Mouse (Mus musculus) embryonic facial prominence, embryonic 12.5 days (tissue): ENCODE measurements around the gene Nsun7. TPM values are rescaled to one million over a fixed set of nuclear protein-coding genes. Genes with fewer than 3 reads are reported as not detected.

ENCODE experiments used
- ATAC-seq: fragments of 200-750 bp; cut with Nextera tagmentation; 2 replicates; pipeline ENCODE4 v1.8.0; 2017; ENCODE audit not compliant: insufficient number of reproducible peaks, insufficient read depth, low FRiP score, low TSS enrichment
- H3K27ac ChIP-seq: fragments of 300-500 bp; sonication (generic); 2 replicates; pipeline ENCODE4 v1.5.1; 2016; ENCODE audit warnings: mild to moderate bottlenecking
- H3K27me3 ChIP-seq: fragments of 300-500 bp; sonication (generic); 2 replicates; pipeline ENCODE4 v1.6.1; 2016; ENCODE audit warnings: mild to moderate bottlenecking, moderate library complexity
- H3K36me3 ChIP-seq: fragments of 300-500 bp; sonication (generic); 2 replicates; pipeline ENCODE4 v1.6.1; 2016; ENCODE audit warnings: mild to moderate bottlenecking
- H3K4me1 ChIP-seq: fragments of 300-500 bp; sonication (generic); 2 replicates; pipeline ENCODE4 v1.6.1; 2016
- H3K4me2 ChIP-seq: fragments of 300-500 bp; sonication (generic); replicated peaks from 2 replicates; pipeline ENCODE4 v1.6.1; 2016; ENCODE audit warnings: mild to moderate bottlenecking, moderate library complexity
- H3K4me3 ChIP-seq: fragments of 300-500 bp; sonication (generic); 2 replicates; pipeline ENCODE4 v1.5.1; 2016; ENCODE audit warnings: mild to moderate bottlenecking
- H3K9ac ChIP-seq: fragments of 300-500 bp; sonication (generic); 2 replicates; pipeline ENCODE4 v1.6.1; 2016; ENCODE audit warnings: mild to moderate bottlenecking, moderate library complexity
- H3K9me3 ChIP-seq: fragments of 300-500 bp; sonication (generic); 2 replicates; pipeline ENCODE4 v1.6.1; 2016; ENCODE audit warnings: mild to moderate bottlenecking, moderate library complexity
- WGBS: fragments of 180-500 bp; shearing (Covaris S2); methylation state at CpG from one replicate; pipeline ENCODE4 v1.1.7; 2016; 5-methylcytosine and 5-hydroxymethylcytosine counted together
- polyA plus RNA-seq: library from polyadenylated mRNA; unstranded; fragments of >200 nt; fragmentation: Nextera tagmentation; extraction: Ambion mirVana; gene quantifications from 2 replicates; pipeline ENCODE4 v1.2.1, GENCODE M21; 2016

Gene Nsun7
- polyA plus RNA-seq, 1 experiment from 2014 or later: 1.6 TPM

GRCm38 (mm10) chr5:66315791-66316190 lies 56.1 kb downstream of the Nsun7 start:
- Histone ChIP-seq H3K4me2 (no peak overlapping the region), H3K36me3 (peaks cover 4% of the 10 kb centered on the region; the same call in 1 of the 2 replicates), H3K27ac (no peak overlapping the region), H3K9ac (no peak overlapping the region), H3K4me3 (no peak overlapping the region), H3K27me3 (no peaks in the 10 kb centered on the region), H3K9me3 (no peaks in the 10 kb centered on the region), H3K4me1 (peaks cover 4% of the 10 kb centered on the region; the same call in 1 of the 2 replicates)
- WGBS: 80% methylated on average over 5 of the region's 5 CpGs
- no peak for ATAC-seq

DNA sequence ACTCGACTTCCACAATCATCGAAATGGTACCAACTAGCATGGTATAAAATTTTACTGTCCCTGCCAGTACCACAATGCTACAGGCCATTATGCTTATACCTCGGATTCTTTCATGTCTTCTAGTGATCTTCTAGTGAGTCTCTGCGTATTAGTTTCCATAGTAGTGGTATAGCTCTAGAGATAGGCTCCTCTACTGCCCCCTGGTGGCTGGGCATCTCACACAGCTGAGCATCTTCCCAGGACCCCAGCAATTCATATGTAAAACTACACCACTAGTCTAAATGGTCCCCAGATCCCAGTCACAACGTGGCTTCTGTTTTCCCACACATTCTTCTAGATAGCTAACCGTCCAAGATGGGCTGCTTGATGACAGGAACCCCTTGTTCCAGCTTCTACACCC lies 59.6 kb downstream of the Nsun7 start:
- Histone ChIP-seq H3K27me3 (no peaks in the 10 kb centered on the region), H3K4me2 (0 out of 2 replicates have a peak overlapping the region, but pooled peaks have one; percentile 15), H3K4me3 (no peak overlapping the region), H3K9ac (no peak overlapping the region), H3K4me1 (peaks cover 7% of the 10 kb centered on the region; the same call in 1 of the 2 replicates), H3K27ac (no peak overlapping the region), H3K9me3 (no peaks in the 10 kb centered on the region), H3K36me3 (no peaks in the 10 kb centered on the region)
- WGBS: 64% methylated on average over 6 of the region's 6 CpGs
- no peak for ATAC-seq

- no peak overlapping the region for H3K4me3 ChIP-seq
- H3K9ac ChIP-seq: no peak overlapping the region
- H3K9me3 ChIP-seq: no peaks in the 10 kb centered on the region
- H3K4me1 ChIP-seq: peaks cover 7% of the 10 kb centered on the region; the same call in 1 of the 2 replicates
- H3K36me3 ChIP-seq: no peaks in the 10 kb centered on the region
- 0 out of 2 replicates have a peak overlapping the region, but pooled peaks have one; percentile 15 for H3K4me2 ChIP-seq
- H3K27ac ChIP-seq: 0 out of 2 replicates have a peak overlapping the region, but pooled peaks have one; percentile 36
- no peak for ATAC-seq
- 36% methylated on average over 14 of the region's 14 CpGs for WGBS
- no peaks in the 10 kb centered on the region for H3K27me3 ChIP-seq
These were observed 60.2 kb downstream of the Nsun7 start for GRCm38 (mm10) chr5:66319827-66320404.

GRCm38 (mm10) chr5:66323131-66323530 lies 63.4 kb downstream of the Nsun7 start:
- no peak for ATAC-seq
- WGBS: 90% methylated on average over 4 of the region's 4 CpGs
- H3K9me3 ChIP-seq: no peaks in the 10 kb centered on the region

DNA sequence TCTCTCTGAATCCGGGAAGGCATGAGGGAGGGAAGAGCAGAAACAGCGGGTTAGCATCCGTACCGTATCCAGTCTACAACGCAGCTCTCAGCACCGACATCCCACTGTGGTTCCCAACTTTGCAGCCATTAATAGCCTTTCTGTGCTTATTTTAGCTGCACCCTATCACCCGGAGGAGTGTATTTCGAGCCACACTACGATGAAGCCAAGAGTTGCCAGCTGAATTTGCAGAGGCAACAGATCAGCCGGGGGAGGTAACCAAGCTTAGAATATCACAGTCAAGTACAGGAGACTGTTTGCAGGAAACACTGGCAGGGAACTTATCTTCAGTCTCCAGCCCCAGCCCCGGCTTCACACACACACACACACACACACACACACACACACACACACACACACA lies 63.9 kb downstream of the Nsun7 start:
- Histone ChIP-seq H3K27ac (no peak overlapping the region), H3K4me2 (no peak overlapping the region), H3K9ac (no peak overlapping the region), H3K9me3 (no peaks in the 10 kb centered on the region), H3K36me3 (no peaks in the 10 kb centered on the region), H3K4me1 (peaks cover 7% of the 10 kb centered on the region; the same call in 1 of the 2 replicates), H3K27me3 (no peaks in the 10 kb centered on the region), H3K4me3 (no peak overlapping the region)
- ATAC-seq: no peak
- 83% methylated on average over 10 of the region's 11 CpGs for WGBS

More at GRCm38 (mm10) chr5:66323131-66323530, 63.4 kb downstream of the Nsun7 start:
- Histone ChIP-seq H3K36me3 (no peaks in the 10 kb centered on the region), H3K27ac (no peak overlapping the region), H3K9ac (no peak overlapping the region), H3K4me3 (no peak overlapping the region), H3K4me1 (peaks cover 7% of the 10 kb centered on the region; the same call in 1 of the 2 replicates), H3K4me2 (no peak overlapping the region), H3K27me3 (no peaks in the 10 kb centered on the region)

DNA sequence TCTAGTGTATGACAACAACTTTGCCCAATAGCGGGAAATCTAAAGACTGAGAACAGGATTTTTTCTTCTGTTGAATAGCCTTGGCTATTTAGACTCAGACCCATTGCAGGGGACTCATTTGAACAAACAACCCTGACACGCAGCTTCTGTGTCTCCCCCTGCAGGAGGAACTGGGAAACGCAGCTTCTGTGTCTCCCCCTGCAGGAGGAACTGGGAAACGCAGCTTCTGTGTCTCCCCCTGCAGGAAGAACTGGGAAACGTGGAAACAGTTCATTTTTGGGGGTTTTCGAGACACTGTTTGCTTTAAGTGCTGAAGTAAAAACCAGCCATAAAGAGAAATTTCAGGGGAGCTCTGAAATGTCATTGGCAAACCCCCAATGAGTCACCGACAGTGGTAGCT lies 66.7 kb downstream of the Nsun7 start:
- WGBS: 81% methylated on average over 7 of the region's 7 CpGs

GRCm38 (mm10) chr5:66327949-66328726 lies 68.4 kb downstream of the Nsun7 start:
- Histone ChIP-seq H3K27me3 (no peaks in the 10 kb centered on the region), H3K4me2 (no peak overlapping the region), H3K9ac (no peak overlapping the region), H3K9me3 (no peaks in the 10 kb centered on the region), H3K4me3 (no peak overlapping the region), H3K36me3 (no peaks in the 10 kb centered on the region), H3K27ac (no peak overlapping the region), H3K4me1 (no peaks in the 10 kb centered on the region)
- no peak for ATAC-seq
- 46% methylated on average over 19 of the region's 19 CpGs for WGBS

More for the DNA sequence above, 66.7 kb downstream of the Nsun7 start:
- no peak overlapping the region for H3K4me3 ChIP-seq
- no peaks in the 10 kb centered on the region for H3K9me3 ChIP-seq
- no peaks in the 10 kb centered on the region for H3K27me3 ChIP-seq
- H3K4me1 ChIP-seq: 0 out of 2 replicates have a peak, but pooled peaks cover 3% of the 10 kb centered on the region
- no peak overlapping the region for H3K27ac ChIP-seq
- no peaks in the 10 kb centered on the region for H3K36me3 ChIP-seq
- no peak overlapping the region for H3K9ac ChIP-seq
- ATAC-seq: no peak
- H3K4me2 ChIP-seq: no peak overlapping the region

GRCm38 (mm10) chr5:66328766-66329165 lies 69.1 kb downstream of the Nsun7 start:
- no peak overlapping the region for H3K27ac ChIP-seq
- H3K4me3 ChIP-seq: no peak overlapping the region
- H3K36me3 ChIP-seq: no peaks in the 10 kb centered on the region
- H3K9ac ChIP-seq: no peak overlapping the region
- no peak for ATAC-seq
- H3K4me2 ChIP-seq: no peak overlapping the region
- no peaks in the 10 kb centered on the region for H3K4me1 ChIP-seq
- WGBS: 80% methylated on average over 7 of the region's 7 CpGs
- H3K27me3 ChIP-seq: no peaks in the 10 kb centered on the region
- no peaks in the 10 kb centered on the region for H3K9me3 ChIP-seq

DNA sequence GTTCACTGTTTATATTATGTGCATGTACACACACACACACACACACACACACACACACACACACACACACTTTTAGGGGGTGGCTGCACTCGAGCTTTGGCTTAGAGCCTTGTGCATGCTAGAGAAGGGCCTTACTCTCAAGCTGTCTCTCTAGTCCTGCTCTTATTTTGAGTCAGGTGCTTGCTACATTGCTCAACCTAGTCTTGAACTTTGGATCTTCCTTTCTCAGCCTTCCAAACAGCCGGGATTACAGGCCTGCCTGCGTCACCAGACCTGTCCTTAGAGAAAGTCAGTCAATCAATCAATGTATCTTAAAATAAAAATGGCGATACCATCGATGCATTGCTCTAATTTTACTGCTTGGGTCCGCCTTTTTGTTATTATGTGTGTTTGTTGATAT lies 71.1 kb downstream of the Nsun7 start:
- H3K36me3 ChIP-seq: no peaks in the 10 kb centered on the region
- H3K4me3 ChIP-seq: no peak overlapping the region
- H3K9ac ChIP-seq: no peak overlapping the region
- 86% methylated on average over 6 of the region's 6 CpGs for WGBS
- H3K4me1 ChIP-seq: no peaks in the 10 kb centered on the region
- ATAC-seq: no peak
- no peaks in the 10 kb centered on the region for H3K27me3 ChIP-seq
- H3K4me2 ChIP-seq: no peak overlapping the region
- H3K9me3 ChIP-seq: no peaks in the 10 kb centered on the region
- no peak overlapping the region for H3K27ac ChIP-seq

DNA sequence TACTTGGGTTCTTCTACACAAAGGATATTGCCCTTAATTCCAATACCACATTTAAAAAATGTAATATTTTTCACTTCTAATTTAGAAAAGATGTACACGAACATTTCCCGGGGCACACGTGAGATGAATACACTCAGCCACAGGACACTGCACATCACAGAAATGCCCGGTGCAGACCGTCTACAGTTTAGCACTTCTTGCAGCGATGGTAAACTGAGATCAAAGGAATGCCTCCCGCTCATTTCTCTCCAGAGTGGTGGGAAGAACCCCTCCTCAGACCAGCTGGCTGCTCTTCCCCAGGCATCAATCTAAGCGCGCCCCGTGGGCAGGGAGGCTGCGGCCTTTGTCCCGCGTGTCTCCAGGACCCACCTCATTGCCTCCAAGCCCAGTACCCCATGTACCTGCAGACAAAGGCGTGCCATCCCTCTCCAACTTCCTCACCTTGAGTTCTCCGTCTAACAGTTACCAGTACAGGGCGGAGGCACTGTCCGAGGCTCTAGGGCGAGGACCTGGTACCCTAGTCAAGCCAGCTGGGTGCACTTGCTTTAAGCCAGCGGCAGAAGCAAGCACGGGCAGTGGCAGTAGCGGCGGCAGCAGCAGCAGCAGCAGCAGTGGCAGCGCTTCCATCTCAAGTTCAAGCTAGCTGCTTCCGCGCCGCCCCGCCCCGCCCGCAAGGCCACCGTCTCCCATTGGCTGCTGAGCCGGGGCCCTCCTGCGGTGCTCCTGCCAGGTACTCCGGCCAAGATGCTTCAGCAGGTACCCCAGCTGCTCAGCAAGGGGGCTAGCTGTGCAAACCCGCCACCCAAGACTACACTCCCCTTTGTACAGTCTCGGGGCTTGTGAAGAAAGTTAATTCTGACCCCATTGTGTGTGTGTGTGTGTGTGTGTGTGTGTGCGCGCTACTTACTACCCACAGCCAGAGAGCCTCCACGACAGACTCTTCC lies 77.6 kb downstream of the Nsun7 start:
- H3K27ac ChIP-seq: no peak overlapping the region
- no peaks in the 10 kb centered on the region for H3K36me3 ChIP-seq
- H3K9ac ChIP-seq: peak overlapping the region; percentile 37
- 5% methylated on average over 38 of the region's 38 CpGs for WGBS
- peak overlapping the region; percentile 94 for H3K4me2 ChIP-seq
- 0 out of 2 replicates have a peak, but pooled peaks cover 4% of the 10 kb centered on the region for H3K27me3 ChIP-seq
- ATAC-seq: peak; percentile 57; the same call in 1 of the 2 replicates
- H3K4me1 ChIP-seq: peaks cover 12% of the 10 kb centered on the region
- H3K9me3 ChIP-seq: no peaks in the 10 kb centered on the region
- peak overlapping the region; percentile 44 for H3K4me3 ChIP-seq

- Histone ChIP-seq H3K9ac (peak overlapping the region; percentile 37), H3K27me3 (0 out of 2 replicates have a peak, but pooled peaks cover 4% of the 10 kb centered on the region), H3K4me1 (peaks cover 12% of the 10 kb centered on the region), H3K4me2 (peak overlapping the region; percentile 94), H3K27ac (no peak overlapping the region), H3K36me3 (no peaks in the 10 kb centered on the region), H3K4me3 (peak overlapping the region; percentile 44), H3K9me3 (no peaks in the 10 kb centered on the region)
- ATAC-seq: peak; percentile 14; the same call in 1 of the 2 replicates
- 37% methylated on average over 6 of the region's 6 CpGs for WGBS
These were observed 78.3 kb downstream of the Nsun7 start for GRCm38 (mm10) chr5:66337969-66338345.
